Mouse (Mus musculus): Measurements from ENCODE around the gene Sec13. TPM values are rescaled to one million over a fixed set of nuclear protein-coding genes. Genes with fewer than 3 reads are reported as not detected.

The Sec13 gene
- polyA plus RNA-seq, 2 experiments, result 93.7 to 118 TPM

- peak; percentile 87 to 92 (median 89) for DNase-seq (ENCODE audit: low read depth in 3 of 3, low spot score in 3 of 3)
- Histone ChIP-seq H3K4me1 (replicated peaks; ENCODE audit: control insufficient read depth in 2 of 2, insufficient read depth in 2 of 2, low read length in 1 of 2) (peaks cover 47 to 54% of the 10 kb centered on the region in 2 experiments), H3K27me3 (ENCODE audit: control insufficient read depth, insufficient read depth, low read length) (no peaks in the 10 kb centered on the region), H3K36me3 (replicated peaks; ENCODE audit: control insufficient read depth, insufficient read depth, low read depth) (peaks cover 26% of the 10 kb centered on the region), H3K9ac (replicated peaks) (peak overlapping the region; percentile 77), H3K4me3 (ENCODE audit: insufficient read depth in 1 of 2, low read depth in 2 of 2, low read length in 2 of 2) (peak overlapping the region; percentile 60 to 73), H3K27ac (peak overlapping the region; percentile 89), H3K4me2 (ENCODE audit: low read depth) (peak overlapping the region; percentile 79), H3K9me3 (ENCODE audit: control insufficient read depth, low read length) (no peaks in the 10 kb centered on the region)
- TF ChIP-seq EP300 (IDR thresholded peaks at IDR 0.05; ENCODE audit: low read depth), result peak; percentile 91
- TF ChIP-seq CTCF (IDR thresholded peaks at IDR 0.05; ENCODE audit: low read depth), result 0 out of 2 replicates have a peak, but pooled peaks have one; percentile 12
- WGBS (ENCODE audit: insufficient replicate concordance), result under 1% methylated on average over 14 of the region's 14 CpGs
- ATAC-seq (ENCODE audit: insufficient read depth), result peak; percentile 94
Observed at GRCm38 (mm10) chr6:113690400-113691083, 50.0 kb downstream of the Sec13 start.

- H3K4me1 ChIP-seq (replicated peaks; ENCODE audit: control insufficient read depth in 2 of 2, insufficient read depth in 2 of 2, low read length in 1 of 2), result peaks cover 42 to 49% of the 10 kb centered on the region in 2 experiments
- H3K9ac ChIP-seq (replicated peaks), result peak overlapping the region; percentile 9; the same call in 1 of the 2 replicates
- peak overlapping the region; percentile 89 for H3K27ac ChIP-seq
- no peak for ATAC-seq (ENCODE audit: insufficient read depth)
- H3K4me3 ChIP-seq (ENCODE audit: insufficient read depth in 1 of 2, low read depth in 2 of 2, low read length in 2 of 2), result no peak overlapping the region
- DNase-seq (ENCODE audit: low read depth in 3 of 3, low spot score in 3 of 3), result no peak
- no peak for TF ChIP-seq EP300 (IDR thresholded peaks at IDR 0.05; ENCODE audit: low read depth)
- TF ChIP-seq CTCF (IDR thresholded peaks at IDR 0.05; ENCODE audit: low read depth), result no peak
- H3K27me3 ChIP-seq (ENCODE audit: control insufficient read depth, insufficient read depth, low read length), result no peaks in the 10 kb centered on the region
- 52% methylated on average over 7 of the region's 7 CpGs for WGBS (ENCODE audit: insufficient replicate concordance)
- no peaks in the 10 kb centered on the region for H3K9me3 ChIP-seq (ENCODE audit: control insufficient read depth, low read length)
- peaks cover 22% of the 10 kb centered on the region for H3K36me3 ChIP-seq (replicated peaks; ENCODE audit: control insufficient read depth, insufficient read depth, low read depth)
- peak overlapping the region; percentile 79 for H3K4me2 ChIP-seq (ENCODE audit: low read depth)
Observed at GRCm38 (mm10) chr6:113690008-113690399, 50.5 kb downstream of the Sec13 start.

GRCm38 (mm10) chr6:113686551-113687125 lies 53.9 kb downstream of the Sec13 start:
- H3K4me3 ChIP-seq (ENCODE audit: insufficient read depth in 1 of 2, low read depth in 2 of 2, low read length in 2 of 2), result no peak overlapping the region
- no peaks in the 10 kb centered on the region for H3K36me3 ChIP-seq (replicated peaks; ENCODE audit: control insufficient read depth, insufficient read depth, low read depth)
- ATAC-seq (ENCODE audit: insufficient read depth) (no peak), DNase-seq (ENCODE audit: low read depth in 3 of 3, low spot score in 3 of 3) (no peak)
- no peak overlapping the region for H3K27ac ChIP-seq
- 81% methylated on average over 8 of the region's 8 CpGs for WGBS (ENCODE audit: insufficient replicate concordance)
- H3K9ac ChIP-seq (replicated peaks), result no peak overlapping the region
- H3K27me3 ChIP-seq (ENCODE audit: control insufficient read depth, insufficient read depth, low read length), result no peaks in the 10 kb centered on the region
- no peaks in the 10 kb centered on the region for H3K9me3 ChIP-seq (ENCODE audit: control insufficient read depth, low read length)
- TF ChIP-seq EP300 (IDR thresholded peaks at IDR 0.05; ENCODE audit: low read depth), result no peak
- no peak for TF ChIP-seq CTCF (IDR thresholded peaks at IDR 0.05; ENCODE audit: low read depth)
- no peak overlapping the region for H3K4me2 ChIP-seq (ENCODE audit: low read depth)
- peaks cover 22 to 31% of the 10 kb centered on the region in 2 experiments for H3K4me1 ChIP-seq (replicated peaks; ENCODE audit: control insufficient read depth in 2 of 2, insufficient read depth in 2 of 2, low read length in 1 of 2)

- H3K9ac ChIP-seq (replicated peaks), result no peak overlapping the region
- no peak overlapping the region for H3K27ac ChIP-seq
- WGBS (ENCODE audit: insufficient replicate concordance), result 72% methylated on average over 10 of the region's 10 CpGs
- H3K4me1 ChIP-seq (replicated peaks; ENCODE audit: control insufficient read depth in 2 of 2, insufficient read depth in 2 of 2, low read length in 1 of 2), result peaks cover 2 to 12% of the 10 kb centered on the region in 2 experiments; a peak in 1 of 4 replicates
- no peak for ATAC-seq (ENCODE audit: insufficient read depth)
- DNase-seq (ENCODE audit: low read depth in 3 of 3, low spot score in 3 of 3), result no peak
- TF ChIP-seq CTCF (IDR thresholded peaks at IDR 0.05; ENCODE audit: low read depth) (no peak), EP300 (IDR thresholded peaks at IDR 0.05; ENCODE audit: low read depth) (no peak)
- H3K4me2 ChIP-seq (ENCODE audit: low read depth), result no peak overlapping the region
- H3K36me3 ChIP-seq (replicated peaks; ENCODE audit: control insufficient read depth, insufficient read depth, low read depth), result no peaks in the 10 kb centered on the region
- no peaks in the 10 kb centered on the region for H3K9me3 ChIP-seq (ENCODE audit: control insufficient read depth, low read length)
- no peak overlapping the region for H3K4me3 ChIP-seq (ENCODE audit: insufficient read depth in 1 of 2, low read depth in 2 of 2, low read length in 2 of 2)
- no peaks in the 10 kb centered on the region for H3K27me3 ChIP-seq (ENCODE audit: control insufficient read depth, insufficient read depth, low read length)
Observed at GRCm38 (mm10) chr6:113683081-113683825, 57.3 kb downstream of the Sec13 start.

- ATAC-seq (ENCODE audit: insufficient read depth) (peak; percentile 76), DNase-seq (ENCODE audit: low read depth in 3 of 3, low spot score in 3 of 3) (peak in 2 of 3 experiments; percentile 55 to 61)
- Histone ChIP-seq H3K27me3 (ENCODE audit: control insufficient read depth, insufficient read depth, low read length) (no peaks in the 10 kb centered on the region), H3K9ac (replicated peaks) (no peak overlapping the region), H3K4me2 (ENCODE audit: low read depth) (no peak overlapping the region), H3K36me3 (replicated peaks; ENCODE audit: control insufficient read depth, insufficient read depth, low read depth) (no peaks in the 10 kb centered on the region), H3K9me3 (ENCODE audit: control insufficient read depth, low read length) (no peaks in the 10 kb centered on the region), H3K27ac (no peak overlapping the region), H3K4me3 (ENCODE audit: insufficient read depth in 1 of 2, low read depth in 2 of 2, low read length in 2 of 2) (no peak overlapping the region), H3K4me1 (replicated peaks; ENCODE audit: control insufficient read depth in 2 of 2, insufficient read depth in 2 of 2, low read length in 1 of 2) (peaks cover 2 to 12% of the 10 kb centered on the region in 2 experiments; a peak in 1 of 4 replicates)
- TF ChIP-seq EP300 (IDR thresholded peaks at IDR 0.05; ENCODE audit: low read depth) (no peak), CTCF (IDR thresholded peaks at IDR 0.05; ENCODE audit: low read depth) (peak; percentile 99)
- 7% methylated on average over 4 of the region's 4 CpGs for WGBS (ENCODE audit: insufficient replicate concordance)
Observed at GRCm38 (mm10) chr6:113681271-113681670, 59.3 kb downstream of the Sec13 start.

Measured in liver, embryonic 14.5 days (tissue).